Mouse (Mus musculus) hematopoietic stem cell, adult 5-6 weeks (primary cell): ENCODE results near the gene Pex11g. TPM values are rescaled to one million over a fixed set of nuclear protein-coding genes. Genes with fewer than 3 reads are reported as not detected.

Experiments used
- ATAC-seq, 2 experiments: fragments of 125-278 bp in 1 of 2; replicated peaks in 1 of 2; 2 replicates each; pipeline ENCODE4 v1.8.0; 2016 to 2017; ENCODE audit warnings: inconsistent platforms in 2 of 2, mild to moderate bottlenecking in 2 of 2, moderate number of reproducible peaks in 2 of 2, low read depth in 1 of 2, moderate TSS enrichment in 1 of 2; ENCODE audit not compliant: low FRiP score in 2 of 2, poor library complexity in 2 of 2, severe bottlenecking in 2 of 2, insufficient read depth in 1 of 2, low TSS enrichment in 1 of 2
- total RNA-seq: library from RNA; stranded (forward); fragments of 172-1452, 232-1000 nt; gene quantifications from 2 replicates; pipeline ENCODE4 v1.2.3, GENCODE M21; 2017

The Pex11g gene
- total RNA-seq, 1 experiment from 2014 or later: 0.84 TPM

DNA sequence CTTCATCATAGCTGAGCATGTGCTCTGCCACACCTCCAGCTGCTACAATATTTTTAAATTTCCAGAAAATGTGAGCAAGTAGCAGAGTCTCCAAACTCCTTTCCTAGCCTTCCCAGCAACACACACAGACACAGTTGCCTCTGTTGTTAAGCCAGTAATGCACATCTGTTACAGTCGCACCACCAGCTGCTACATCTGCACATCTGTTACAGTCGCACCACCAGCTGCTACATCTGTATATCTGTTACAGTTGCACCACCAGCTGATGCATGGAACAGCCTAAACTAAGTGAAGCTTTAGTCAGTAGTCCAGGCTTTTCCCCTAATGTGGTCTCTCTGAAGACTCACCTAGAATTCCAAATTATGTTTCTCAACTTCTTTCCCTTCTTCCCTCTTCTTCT lies 39.1 kb downstream of the Pex11g start:
- no peak for ATAC-seq

- ATAC-seq: no peak
Observed at GRCm38 (mm10) chr8:3426211-3426610, 41.3 kb downstream of the Pex11g start.

DNA sequence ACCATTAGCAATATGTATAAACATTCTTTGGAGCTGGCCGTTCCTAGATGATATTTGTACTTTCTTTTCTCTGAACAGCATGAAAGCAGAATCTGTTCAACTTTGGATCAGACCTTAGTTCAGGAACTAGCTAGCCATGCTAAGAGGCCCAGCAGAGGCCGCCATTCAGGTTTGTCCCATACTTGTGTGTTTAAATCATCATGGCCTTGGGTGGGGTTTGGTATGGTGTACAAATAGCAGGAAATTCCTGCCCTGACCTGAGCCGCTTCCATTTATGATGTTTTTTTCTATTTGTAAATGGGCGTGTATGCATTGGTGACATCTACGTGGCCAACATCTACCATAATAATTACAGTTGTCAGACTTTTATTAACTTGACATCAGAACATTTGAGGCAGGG lies 42.3 kb downstream of the Pex11g start:
- ATAC-seq: no peak

- no peak for ATAC-seq
Observed at GRCm38 (mm10) chr8:3421507-3421906, 46.0 kb downstream of the Pex11g start.

DNA sequence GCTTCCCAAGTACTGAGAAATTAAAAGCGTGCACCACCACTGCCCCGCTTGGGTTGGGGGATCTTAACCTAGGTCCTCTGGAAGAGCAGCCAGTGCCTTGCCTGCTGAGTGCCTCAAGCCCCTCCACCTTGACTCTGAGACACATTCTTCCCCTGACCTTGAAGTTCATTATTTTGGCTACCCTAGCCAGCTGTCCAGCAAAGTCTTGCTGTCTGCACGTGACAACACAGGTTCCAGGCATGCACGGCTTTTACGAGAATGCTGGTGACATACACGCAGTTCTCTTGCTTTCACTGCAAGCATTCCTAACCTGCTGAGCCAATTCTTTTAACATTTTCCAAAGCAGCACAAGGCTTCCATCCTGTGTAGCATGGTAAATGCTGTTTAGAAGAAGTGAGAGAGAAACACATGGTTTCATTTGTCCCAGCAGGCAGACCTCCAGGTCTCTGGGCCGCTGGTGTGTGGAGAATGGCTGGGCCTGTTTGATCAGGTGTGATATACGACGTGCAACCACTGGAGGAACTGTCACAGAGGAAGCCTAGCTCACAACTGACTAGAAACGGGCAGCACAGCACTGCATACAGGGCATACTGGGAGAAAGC lies 47.3 kb downstream of the Pex11g start:
- ATAC-seq: no peak

- ATAC-seq: no peak
Observed at GRCm38 (mm10) chr8:3418101-3418500, 49.4 kb downstream of the Pex11g start.

DNA sequence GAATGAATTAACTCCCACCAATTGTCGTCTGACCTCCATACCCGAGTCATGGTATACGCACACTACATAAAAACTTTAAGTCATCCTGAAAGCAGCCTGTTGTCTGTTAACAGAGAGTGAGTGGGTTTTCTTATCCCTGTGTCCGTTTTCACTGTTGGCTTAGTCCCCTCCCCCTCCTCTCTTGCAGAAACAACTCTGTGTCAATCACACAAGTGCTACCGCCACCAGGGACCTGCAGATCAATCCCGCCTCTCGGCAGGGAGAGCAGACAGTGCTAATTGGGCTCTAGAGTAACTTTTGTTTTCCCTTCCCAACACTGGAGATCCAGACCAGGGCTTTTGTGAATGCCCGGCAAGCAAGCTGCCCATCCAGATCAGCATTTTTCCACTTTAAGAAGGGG lies 50.0 kb downstream of the Pex11g start:
- no peak for ATAC-seq

DNA sequence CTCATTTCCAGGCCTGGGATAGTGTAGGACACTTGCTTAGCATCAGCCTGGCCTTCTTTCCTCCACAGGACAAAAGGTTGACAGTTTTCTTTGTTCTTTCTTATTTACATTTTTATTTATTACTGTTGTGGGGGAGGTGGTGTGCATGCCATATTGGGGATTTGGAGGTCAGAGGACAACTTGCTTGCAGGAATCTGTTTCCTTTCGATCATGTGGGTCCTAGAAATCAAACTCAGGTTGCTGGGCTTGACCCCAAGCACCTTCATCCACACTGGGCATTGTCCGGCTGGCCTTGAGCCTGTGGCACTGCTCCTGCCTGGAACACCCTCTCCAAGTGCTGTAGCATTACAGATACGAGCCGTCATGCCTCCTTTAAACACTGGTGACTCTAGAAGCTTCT lies 50.6 kb downstream of the Pex11g start:
- no peak for ATAC-seq

DNA sequence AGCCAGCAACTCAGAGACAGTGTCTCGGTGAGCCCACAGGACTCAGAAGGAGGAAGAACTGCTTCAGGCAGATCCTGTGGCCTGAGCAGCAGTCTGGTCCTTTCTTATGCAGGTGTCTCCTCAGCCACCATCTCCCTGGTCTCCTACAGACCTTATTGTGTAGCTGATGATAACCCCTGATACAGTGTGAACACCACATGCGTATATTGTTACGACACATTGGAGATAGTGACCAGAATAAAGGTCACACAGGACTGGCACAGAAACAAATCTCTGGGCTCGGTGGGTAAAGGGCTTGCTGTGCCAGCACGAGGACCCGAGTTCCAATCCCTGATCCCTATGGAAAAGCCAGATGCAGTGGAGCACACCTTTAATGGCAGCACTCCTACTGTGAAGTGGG lies 51.8 kb downstream of the Pex11g start:
- no peak for ATAC-seq

- no peak for ATAC-seq
Observed at GRCm38 (mm10) chr8:3415259-3415658, 52.2 kb downstream of the Pex11g start.

DNA sequence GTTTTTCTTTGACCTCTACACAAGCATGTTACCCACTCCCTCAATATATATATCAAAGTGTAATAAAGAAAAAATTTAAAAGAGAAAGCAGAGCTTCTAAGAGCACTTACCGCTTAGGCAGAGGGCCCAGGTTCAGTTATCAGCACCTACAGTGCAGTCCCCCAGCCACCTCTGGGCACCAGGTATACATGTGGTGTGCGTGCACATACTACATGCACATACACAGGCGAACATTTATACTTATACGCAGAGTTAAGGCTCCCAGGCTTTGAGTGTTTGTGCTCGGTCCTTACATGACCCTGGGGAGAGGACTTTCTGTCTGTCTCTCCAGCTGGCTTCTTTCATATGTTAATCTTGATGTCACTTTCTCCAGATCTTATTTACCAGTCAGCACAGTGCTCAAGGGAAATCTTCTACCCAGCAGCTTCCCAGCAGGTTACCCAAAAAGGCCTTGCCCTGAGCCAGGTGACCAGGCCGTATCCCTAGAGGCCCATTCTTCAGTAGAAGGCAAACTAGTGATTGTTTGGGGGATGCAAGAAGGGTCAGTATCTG lies 52.8 kb downstream of the Pex11g start:
- no peak for ATAC-seq

DNA sequence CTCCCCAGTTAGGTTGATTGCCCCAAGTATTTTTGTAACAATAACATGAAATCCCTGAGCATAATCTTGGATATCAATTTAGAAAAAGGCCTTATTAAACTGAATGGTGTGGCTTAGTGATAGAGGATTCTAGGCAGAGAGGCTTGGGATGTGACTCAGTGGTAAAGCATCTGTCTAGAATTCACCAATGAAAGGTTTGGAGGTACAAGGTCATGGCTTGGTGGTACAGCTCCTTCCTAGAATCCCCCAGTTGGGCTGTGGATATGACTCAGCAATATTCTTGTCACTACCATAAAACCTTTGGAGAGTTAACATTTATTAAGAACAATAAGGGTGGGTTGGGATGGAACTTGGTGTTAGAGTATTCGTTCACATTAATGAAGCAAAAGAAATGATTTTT lies 54.7 kb downstream of the Pex11g start:
- ATAC-seq: no peak

DNA sequence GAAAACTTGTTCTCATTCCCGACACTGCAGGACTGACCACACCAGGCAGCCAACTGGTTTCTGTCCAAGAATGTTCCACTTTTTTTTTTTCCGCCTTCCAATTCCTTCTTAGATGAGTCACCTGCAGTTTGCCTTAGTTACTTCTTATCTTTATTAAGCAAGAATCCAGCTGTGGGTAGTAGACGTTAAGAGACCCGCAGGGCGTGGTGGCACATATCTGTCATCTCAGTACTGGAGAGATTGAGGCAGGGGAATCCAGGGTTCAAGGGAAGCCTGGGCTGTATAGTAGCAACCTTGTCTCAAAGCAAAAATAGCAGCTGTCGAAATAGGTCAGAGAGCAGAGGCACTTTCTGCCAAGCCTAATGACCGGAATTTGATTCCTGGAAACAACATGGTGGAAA lies 55.6 kb downstream of the Pex11g start:
- no peak for ATAC-seq

DNA sequence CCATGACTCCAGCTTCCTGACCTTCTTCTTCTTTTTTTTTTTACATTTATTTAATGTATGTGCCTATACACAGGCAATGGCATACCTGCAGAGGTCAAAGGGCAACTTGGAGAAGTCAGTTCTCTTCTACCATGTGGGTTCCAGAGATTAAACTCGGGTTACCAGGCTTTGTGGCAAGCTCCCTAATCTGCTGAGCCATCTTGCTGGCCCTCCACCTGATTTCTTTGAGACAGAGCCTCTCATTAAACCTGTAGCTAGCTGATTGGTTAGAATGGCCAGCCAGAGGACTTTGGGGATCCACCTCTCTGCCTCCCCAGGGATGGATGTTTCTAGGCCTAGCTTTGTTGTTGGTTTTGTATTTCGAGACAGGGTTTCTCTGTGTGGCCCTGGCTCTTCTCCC lies 56.4 kb downstream of the Pex11g start:
- no peak for ATAC-seq

- no peak for ATAC-seq
Observed at GRCm38 (mm10) chr8:3407417-3407816, 60.1 kb downstream of the Pex11g start.

Other genes starting within 250 kb of the Pex11g start
- 15.3 and 19.0 TPM in 2 replicates for gene Insr, start 188.1 kb downstream of the Pex11g start, total RNA-seq
- gene A430078G23Rik, start 114.3 kb downstream of the Pex11g start, total RNA-seq: 40.1 and 40.4 TPM in 2 replicates
- gene Arhgef18, start 74.7 kb downstream of the Pex11g start, total RNA-seq: 39.8 and 51.0 TPM in 2 replicates
- not detected in 2 replicates for gene Tex45, start 3.2 kb upstream of the Pex11g start, total RNA-seq
- gene Zfp358, start 25.5 kb upstream of the Pex11g start, total RNA-seq: 10.6 and 11.6 TPM in 2 replicates
- gene Mcoln1, start 32.8 kb upstream of the Pex11g start, total RNA-seq: 29.8 and 40.4 TPM in 2 replicates
- gene Pnpla6, start 47.7 kb upstream of the Pex11g start, total RNA-seq: 26.4 and 34.5 TPM in 2 replicates
- gene C330021F23Rik, start 100.3 kb upstream of the Pex11g start, total RNA-seq: 0.69 and 2.0 TPM in 2 replicates
- gene Camsap3, start 119.6 kb upstream of the Pex11g start, total RNA-seq: 3.9 TPM in 2 replicates
- gene Xab2, start 153.6 kb upstream of the Pex11g start, total RNA-seq: 56.6 and 75.0 TPM in 2 replicates
- gene Pet100, start 153.9 kb upstream of the Pex11g start, total RNA-seq: 209 and 215 TPM in 2 replicates
- not detected in 2 replicates for gene Pcp2, start 157.9 kb upstream of the Pex11g start, total RNA-seq
- gene Stxbp2, start 163.3 kb upstream of the Pex11g start, total RNA-seq: 121 and 152 TPM in 2 replicates
- not detected in 2 replicates for gene Retn, start 188.1 kb upstream of the Pex11g start, total RNA-seq
- gene Mcemp1, start 198.1 kb upstream of the Pex11g start, total RNA-seq: 12.9 and 27.0 TPM in 2 replicates
- gene Fcor, start 204.7 kb upstream of the Pex11g start, total RNA-seq: 5.3 TPM in 1 of 2 replicates, not detected in the other
- 48.3 and 61.2 TPM in 2 replicates for gene Trappc5, start 208.6 kb upstream of the Pex11g start, total RNA-seq
- gene Fcer2a, start 226.5 kb upstream of the Pex11g start, total RNA-seq: 1.1 TPM in 1 of 2 replicates, not detected in the other